Mouse (Mus musculus) thymus, adult 2 months (tissue): Measurements from ENCODE around the gene Ccdc51.

ENCODE experiments used
- CTCF ChIP-seq: fragments of 200-500 bp; IDR thresholded peaks from 2 replicates; pipeline ENCODE4 v1.5.1; 2012; ENCODE audit warnings: mild to moderate bottlenecking, control low read depth, low read length, moderate library complexity, borderline replicate concordance; ENCODE audit not compliant: control insufficient read depth, poor library complexity, insufficient read depth; ENCODE audit errors: extremely low read depth
- POLR2A ChIP-seq: fragments of 200-500 bp; IDR thresholded peaks from 2 replicates; pipeline ENCODE4 v1.6.1; 2012; ENCODE audit warnings: mild to moderate bottlenecking, low read length, control low read depth, moderate library complexity; ENCODE audit not compliant: control insufficient read depth, poor library complexity, insufficient read depth; ENCODE audit errors: extremely low read depth

DNA sequence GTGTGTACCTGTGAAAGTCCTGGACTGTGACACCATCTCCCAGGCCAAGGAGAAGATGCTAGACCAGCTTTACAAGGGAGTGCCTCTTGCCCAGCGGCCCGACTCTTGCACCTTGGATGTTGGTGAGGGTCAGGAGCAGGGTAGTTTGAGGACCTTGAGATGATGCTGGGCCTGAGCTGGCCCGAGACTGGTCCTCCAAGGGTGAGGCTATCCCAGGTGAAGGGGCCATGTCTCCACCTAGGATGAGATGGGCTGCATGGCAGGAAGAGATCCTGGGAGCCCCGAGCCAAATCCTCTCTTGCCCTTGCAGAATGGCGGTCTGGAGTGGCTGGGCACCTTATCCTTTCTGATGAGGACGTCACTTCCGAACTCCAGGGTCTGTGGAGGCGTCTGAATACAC lies 31.0 kb downstream of the Ccdc51 start:
- no peak for TF ChIP-seq CTCF
- no peak for TF ChIP-seq POLR2A
